Mouse (Mus musculus): ENCODE measurements at regions not wholly inside any gene's neighbourhood (a gene's known extent, or its start where the extent isn't known, plus 50 kb on each side); places are given as distances from the start of the nearest gene placed in this dataset.

GRCm38 (mm10) chr16:29706996-29707395 is 127.9 kb downstream of the Opa1 start:
- Histone ChIP-seq H3K36me3 (ENCODE audit: insufficient read depth, low read length) (no peaks in the 10 kb centered on the region), H3K9me3 (ENCODE audit: low read length) (no peaks in the 10 kb centered on the region), H3K27me3 (ENCODE audit: insufficient read depth, low read length) (no peaks in the 10 kb centered on the region), H3K4me2 (replicated peaks; ENCODE audit: low read depth, low read length) (no peak overlapping the region), H3K4me1 (ENCODE audit: insufficient read depth, low read length) (no peaks in the 10 kb centered on the region), H3K9ac (replicated peaks; ENCODE audit: low read length) (no peak overlapping the region), H3K4me3 (ENCODE audit: low read length) (no peak overlapping the region), H3K27ac (ENCODE audit: low read length) (no peak overlapping the region)
- WGBS, result 96% methylated on average over 4 of the region's 4 CpGs
- ATAC-seq (ENCODE audit: low FRiP score, low TSS enrichment), result no peak

GRCm38 (mm10) chr16:29707656-29708055 is 128.5 kb downstream of the Opa1 start:
- H3K9ac ChIP-seq (replicated peaks; ENCODE audit: low read length), result no peak overlapping the region
- WGBS, result 95% methylated on average over 11 of the region's 11 CpGs

GRCm38 (mm10) chr16:29709072-29709471 is 129.9 kb downstream of the Opa1 start:
- no peaks in the 10 kb centered on the region for H3K9me3 ChIP-seq (ENCODE audit: low read length)
- H3K27me3 ChIP-seq (ENCODE audit: insufficient read depth, low read length), result no peaks in the 10 kb centered on the region
- H3K4me3 ChIP-seq (ENCODE audit: low read length), result no peak overlapping the region
- ATAC-seq (ENCODE audit: low FRiP score, low TSS enrichment), result no peak
- H3K4me2 ChIP-seq (replicated peaks; ENCODE audit: low read depth, low read length), result no peak overlapping the region
- no peak overlapping the region for H3K27ac ChIP-seq (ENCODE audit: low read length)
- no peaks in the 10 kb centered on the region for H3K36me3 ChIP-seq (ENCODE audit: insufficient read depth, low read length)
- no peaks in the 10 kb centered on the region for H3K4me1 ChIP-seq (ENCODE audit: insufficient read depth, low read length)
- H3K9ac ChIP-seq (replicated peaks; ENCODE audit: low read length), result no peak overlapping the region
- WGBS, result 63% methylated on average over 4 of the region's 4 CpGs

More at GRCm38 (mm10) chr16:29707656-29708055, 128.5 kb downstream of the Opa1 start:
- Histone ChIP-seq H3K27ac (ENCODE audit: low read length) (no peak overlapping the region), H3K9me3 (ENCODE audit: low read length) (no peaks in the 10 kb centered on the region), H3K4me1 (ENCODE audit: insufficient read depth, low read length) (no peaks in the 10 kb centered on the region), H3K4me3 (ENCODE audit: low read length) (no peak overlapping the region), H3K4me2 (replicated peaks; ENCODE audit: low read depth, low read length) (no peak overlapping the region), H3K27me3 (ENCODE audit: insufficient read depth, low read length) (no peaks in the 10 kb centered on the region), H3K36me3 (ENCODE audit: insufficient read depth, low read length) (no peaks in the 10 kb centered on the region)
- no peak for ATAC-seq (ENCODE audit: low FRiP score, low TSS enrichment)

GRCm38 (mm10) chr16:29711386-29711785 is 132.3 kb downstream of the Opa1 start:
- Histone ChIP-seq H3K27ac (ENCODE audit: low read length) (no peak overlapping the region), H3K4me1 (ENCODE audit: insufficient read depth, low read length) (no peaks in the 10 kb centered on the region; the same call in 1 of the 2 replicates), H3K9ac (replicated peaks; ENCODE audit: low read length) (no peak overlapping the region), H3K27me3 (ENCODE audit: insufficient read depth, low read length) (no peaks in the 10 kb centered on the region), H3K9me3 (ENCODE audit: low read length) (no peaks in the 10 kb centered on the region), H3K4me3 (ENCODE audit: low read length) (no peak overlapping the region), H3K36me3 (ENCODE audit: insufficient read depth, low read length) (no peaks in the 10 kb centered on the region), H3K4me2 (replicated peaks; ENCODE audit: low read depth, low read length) (no peak overlapping the region)
- no peak for ATAC-seq (ENCODE audit: low FRiP score, low TSS enrichment)

GRCm38 (mm10) chr16:29711912-29712681 is 133.0 kb downstream of the Opa1 start:
- 76% methylated on average over 12 of the region's 12 CpGs for WGBS
- H3K9me3 ChIP-seq (ENCODE audit: low read length), result no peaks in the 10 kb centered on the region
- ATAC-seq (ENCODE audit: low FRiP score, low TSS enrichment), result no peak
- peaks cover 3% of the 10 kb centered on the region for H3K27me3 ChIP-seq (ENCODE audit: insufficient read depth, low read length)
- H3K27ac ChIP-seq (ENCODE audit: low read length), result no peak overlapping the region
- no peak overlapping the region for H3K4me2 ChIP-seq (replicated peaks; ENCODE audit: low read depth, low read length)
- H3K36me3 ChIP-seq (ENCODE audit: insufficient read depth, low read length), result no peaks in the 10 kb centered on the region
- H3K4me1 ChIP-seq (ENCODE audit: insufficient read depth, low read length), result no peaks in the 10 kb centered on the region; the same call in 1 of the 2 replicates
- H3K9ac ChIP-seq (replicated peaks; ENCODE audit: low read length), result no peak overlapping the region
- H3K4me3 ChIP-seq (ENCODE audit: low read length), result no peak overlapping the region

- Histone ChIP-seq H3K9ac (replicated peaks; ENCODE audit: low read length) (no peak overlapping the region), H3K27me3 (ENCODE audit: insufficient read depth, low read length) (peaks cover 6% of the 10 kb centered on the region), H3K4me2 (replicated peaks; ENCODE audit: low read depth, low read length) (no peak overlapping the region), H3K9me3 (ENCODE audit: low read length) (no peaks in the 10 kb centered on the region), H3K27ac (ENCODE audit: low read length) (no peak overlapping the region), H3K36me3 (ENCODE audit: insufficient read depth, low read length) (no peaks in the 10 kb centered on the region), H3K4me1 (ENCODE audit: insufficient read depth, low read length) (peaks cover 9% of the 10 kb centered on the region), H3K4me3 (ENCODE audit: low read length) (no peak overlapping the region)
- WGBS, result 53% methylated on average over 10 of the region's 10 CpGs
- no peak for ATAC-seq (ENCODE audit: low FRiP score, low TSS enrichment)
Observed at GRCm38 (mm10) chr16:29714612-29715127, 135.5 kb downstream of the Opa1 start.

GRCm38 (mm10) chr16:29718965-29719364 is 139.8 kb downstream of the Opa1 start:
- Histone ChIP-seq H3K4me3 (ENCODE audit: low read length) (no peak overlapping the region), H3K4me2 (replicated peaks; ENCODE audit: low read depth, low read length) (no peak overlapping the region), H3K27me3 (ENCODE audit: insufficient read depth, low read length) (peaks cover 23% of the 10 kb centered on the region), H3K27ac (ENCODE audit: low read length) (no peak overlapping the region), H3K9ac (replicated peaks; ENCODE audit: low read length) (no peak overlapping the region), H3K36me3 (ENCODE audit: insufficient read depth, low read length) (no peaks in the 10 kb centered on the region), H3K9me3 (ENCODE audit: low read length) (no peaks in the 10 kb centered on the region), H3K4me1 (ENCODE audit: insufficient read depth, low read length) (peaks cover 11% of the 10 kb centered on the region)
- no peak for ATAC-seq (ENCODE audit: low FRiP score, low TSS enrichment)
- 20% methylated on average over 10 of the region's 10 CpGs for WGBS

GRCm38 (mm10) chr16:29719571-29720451 is 140.7 kb downstream of the Opa1 start:
- peak; percentile 39; the same call in 1 of the 2 replicates for ATAC-seq (ENCODE audit: low FRiP score, low TSS enrichment)
- Histone ChIP-seq H3K9me3 (ENCODE audit: low read length) (no peaks in the 10 kb centered on the region), H3K4me1 (ENCODE audit: insufficient read depth, low read length) (peaks cover 11% of the 10 kb centered on the region), H3K27me3 (ENCODE audit: insufficient read depth, low read length) (peaks cover 26% of the 10 kb centered on the region), H3K36me3 (ENCODE audit: insufficient read depth, low read length) (no peaks in the 10 kb centered on the region), H3K27ac (ENCODE audit: low read length) (no peak overlapping the region), H3K4me2 (replicated peaks; ENCODE audit: low read depth, low read length) (no peak overlapping the region), H3K4me3 (ENCODE audit: low read length) (no peak overlapping the region), H3K9ac (replicated peaks; ENCODE audit: low read length) (no peak overlapping the region)
- WGBS, result 68% methylated on average over 23 of the region's 23 CpGs

- H3K27ac ChIP-seq (ENCODE audit: low read length), result no peak overlapping the region
- 30% methylated on average over 5 of the region's 5 CpGs for WGBS
- no peak overlapping the region for H3K4me2 ChIP-seq (replicated peaks; ENCODE audit: low read depth, low read length)
- H3K4me1 ChIP-seq (ENCODE audit: insufficient read depth, low read length), result peaks cover 12% of the 10 kb centered on the region
- no peaks in the 10 kb centered on the region for H3K36me3 ChIP-seq (ENCODE audit: insufficient read depth, low read length)
- no peak overlapping the region for H3K4me3 ChIP-seq (ENCODE audit: low read length)
- peaks cover 54% of the 10 kb centered on the region for H3K27me3 ChIP-seq (ENCODE audit: insufficient read depth, low read length)
- H3K9ac ChIP-seq (replicated peaks; ENCODE audit: low read length), result no peak overlapping the region
- ATAC-seq (ENCODE audit: low FRiP score, low TSS enrichment), result no peak
- H3K9me3 ChIP-seq (ENCODE audit: low read length), result no peaks in the 10 kb centered on the region
Observed at GRCm38 (mm10) chr16:29725153-29725552, 146.0 kb downstream of the Opa1 start.
